Mouse (Mus musculus): ENCODE data around the gene Inpp5d.
A peak's percentile ranks its signal among the peaks of the same experiment; 100 is the strongest.

The Inpp5d gene

GRCm38 (mm10) chr1:87699890-87700448 lies 79.9 kb downstream of the Inpp5d start:
- DNase-seq (ENCODE audit: low spot score in 2 of 2): no peak

- no peak for DNase-seq (ENCODE audit: low spot score in 2 of 2)
Observed at GRCm38 (mm10) chr1:87704230-87704629, 84.1 kb downstream of the Inpp5d start.

GRCm38 (mm10) chr1:87706361-87706760 lies 86.2 kb downstream of the Inpp5d start:
- DNase-seq (ENCODE audit: low spot score in 2 of 2): no peak

- DNase-seq (ENCODE audit: low spot score in 2 of 2): no peak
Observed at GRCm38 (mm10) chr1:87709020-87709419, 88.9 kb downstream of the Inpp5d start.

GRCm38 (mm10) chr1:87709661-87710270 lies 89.7 kb downstream of the Inpp5d start:
- no peak for DNase-seq (ENCODE audit: low spot score in 2 of 2)

GRCm38 (mm10) chr1:87711938-87712613 lies 92.0 kb downstream of the Inpp5d start:
- DNase-seq (ENCODE audit: low spot score in 2 of 2): no peak

GRCm38 (mm10) chr1:87712614-87712971 lies 92.5 kb downstream of the Inpp5d start:
- no peak for DNase-seq (ENCODE audit: low spot score in 2 of 2)

GRCm38 (mm10) chr1:87721382-87721781 lies 101.3 kb downstream of the Inpp5d start:
- DNase-seq (ENCODE audit: low spot score in 2 of 2): no peak

- no peak for DNase-seq (ENCODE audit: low spot score in 2 of 2)
Observed at GRCm38 (mm10) chr1:87722081-87722480, 102.0 kb downstream of the Inpp5d start.

GRCm38 (mm10) chr1:87723351-87723750 lies 103.2 kb downstream of the Inpp5d start:
- DNase-seq (ENCODE audit: low spot score in 2 of 2): no peak

GRCm38 (mm10) chr1:87729070-87729469 lies 109.0 kb downstream of the Inpp5d start:
- DNase-seq (ENCODE audit: low spot score in 2 of 2): no peak

- no peak for DNase-seq (ENCODE audit: low spot score in 2 of 2)
Observed at GRCm38 (mm10) chr1:87729850-87730249, 109.7 kb downstream of the Inpp5d start.

- no peak for DNase-seq (ENCODE audit: low spot score in 2 of 2)
Observed at GRCm38 (mm10) chr1:87730271-87730670, 110.2 kb downstream of the Inpp5d start.

- DNase-seq (ENCODE audit: low spot score in 2 of 2): no peak
Observed at GRCm38 (mm10) chr1:87733212-87733611, 113.1 kb downstream of the Inpp5d start.

- DNase-seq (ENCODE audit: low spot score in 2 of 2): no peak
Observed at GRCm38 (mm10) chr1:87734153-87734552, 114.0 kb downstream of the Inpp5d start.

- DNase-seq (ENCODE audit: low spot score in 2 of 2): no peak
Observed at GRCm38 (mm10) chr1:87740584-87741290, 120.6 kb downstream of the Inpp5d start.

- DNase-seq (ENCODE audit: low spot score in 2 of 2): no peak
Observed at GRCm38 (mm10) chr1:87749360-87749973, 129.4 kb downstream of the Inpp5d start.

GRCm38 (mm10) chr1:87755641-87756470 lies 135.7 kb downstream of the Inpp5d start, which contains the start of gene Atg16l1:
Gene Atg16l1, plus strand, starts transcription at chr1:87755870.
- DNase-seq (ENCODE audit: low spot score in 2 of 2): peak; percentile 89 to 93

- DNase-seq (ENCODE audit: low spot score in 2 of 2): no peak
Observed at GRCm38 (mm10) chr1:87763821-87764220, 143.7 kb downstream of the Inpp5d start.

GRCm38 (mm10) chr1:87765741-87766140 lies 145.6 kb downstream of the Inpp5d start:
- no peak for DNase-seq (ENCODE audit: low spot score in 2 of 2)

- DNase-seq (ENCODE audit: low spot score in 2 of 2): peak; percentile 20 to 50
Observed at GRCm38 (mm10) chr1:87766233-87766632, 146.1 kb downstream of the Inpp5d start.

Data from natural killer cell, adult 2 months (primary cell).